Mouse (Mus musculus) myocyte (in vitro differentiated cells): ENCODE measurements around the gene Gm29776. TPM values are rescaled to one million over a fixed set of nuclear protein-coding genes. Genes with fewer than 3 reads are reported as not detected.

ENCODE experiments used
- H3K27me3 ChIP-seq: one replicate; pipeline ENCODE4 v1.6.1; 2011; ENCODE audit not compliant: control insufficient read depth, insufficient read depth, insufficient read length
- H3K36me3 ChIP-seq: one replicate; pipeline ENCODE4 v1.6.1; 2011; ENCODE audit not compliant: control insufficient read depth, insufficient read depth
- H3K4me2 ChIP-seq: one replicate; pipeline ENCODE4 v1.6.1; 2011; ENCODE audit warnings: low read depth, control low read depth
- H3K4me3 ChIP-seq: one replicate; pipeline ENCODE4 v1.5.1; 2011; ENCODE audit warnings: mild to moderate bottlenecking, control low read depth, moderate library complexity
- H3K79me2 ChIP-seq: one replicate; pipeline ENCODE4 v1.6.1; 2011; ENCODE audit not compliant: control insufficient read depth, insufficient read depth
- H3ac ChIP-seq: one replicate; pipeline ENCODE4 v1.6.1; 2011; ENCODE audit not compliant: control insufficient read depth, insufficient read length
- CEBPB ChIP-seq: IDR thresholded peaks from 2 replicates; pipeline ENCODE4 v1.6.1; 2011; ENCODE audit warnings: mild to moderate bottlenecking, moderate library complexity; ENCODE audit not compliant: poor library complexity, insufficient read depth, severe bottlenecking
- E2F4 ChIP-seq: IDR thresholded peaks from one replicate; pipeline ENCODE4 v1.6.1; 2011; ENCODE audit warnings: mild to moderate bottlenecking, control low read depth, moderate library complexity; ENCODE audit not compliant: insufficient read depth
- MAX ChIP-seq: IDR thresholded peaks from one replicate; pipeline ENCODE4 v1.6.1; 2011; ENCODE audit warnings: low read depth, mild to moderate bottlenecking, control low read depth
- MYOD1 ChIP-seq, 3 experiments: IDR thresholded peaks; one replicate each; pipeline ENCODE4 v1.6.1; 2011; ENCODE audit warnings: control low read depth in 2 of 3, low read depth in 2 of 3, mild to moderate bottlenecking in 2 of 3, moderate library complexity in 1 of 3; ENCODE audit not compliant: insufficient read length in 2 of 3, control insufficient read depth in 1 of 3
- MYOG ChIP-seq, 3 experiments: IDR thresholded peaks; one replicate each; pipeline ENCODE4 v1.6.1; 2011; ENCODE audit warnings: control low read depth in 2 of 3, low read depth in 2 of 3, mild to moderate bottlenecking in 2 of 3; ENCODE audit not compliant: insufficient read length in 2 of 3, control insufficient read depth in 1 of 3, insufficient read depth in 1 of 3
- POLR2A ChIP-seq: IDR thresholded peaks from one replicate; pipeline ENCODE4 v1.6.1; 2011; ENCODE audit warnings: low read depth, mild to moderate bottlenecking, control low read depth, moderate library complexity; ENCODE audit not compliant: insufficient read length
- POLR2AphosphoS2 ChIP-seq: IDR thresholded peaks from one replicate; pipeline ENCODE4 v1.6.1; 2011; ENCODE audit warnings: low read depth, control low read depth; ENCODE audit not compliant: insufficient read length
- REST ChIP-seq: IDR thresholded peaks from one replicate; pipeline ENCODE4 v1.6.1; 2011; ENCODE audit warnings: mild to moderate bottlenecking, control low read depth, moderate library complexity; ENCODE audit not compliant: insufficient read depth, insufficient read length
- SRF ChIP-seq: IDR thresholded peaks from one replicate; pipeline ENCODE4 v1.6.1; 2011; ENCODE audit warnings: low read depth; ENCODE audit not compliant: control insufficient read depth, insufficient read length
- TCF12 ChIP-seq: IDR thresholded peaks from one replicate; pipeline ENCODE4 v1.6.1; 2011; ENCODE audit warnings: mild to moderate bottlenecking, control low read depth; ENCODE audit not compliant: poor library complexity, insufficient read depth, severe bottlenecking
- TCF3 ChIP-seq: IDR thresholded peaks from one replicate; pipeline ENCODE4 v1.6.1; 2011; ENCODE audit warnings: low read depth, control low read depth; ENCODE audit not compliant: insufficient read length
- USF1 ChIP-seq: IDR thresholded peaks from one replicate; pipeline ENCODE4 v1.6.1; 2011; ENCODE audit warnings: low read depth, mild to moderate bottlenecking, control low read depth, moderate library complexity
- polyA plus RNA-seq: library from polyadenylated mRNA; unstranded; fragments of >200 nt; fragmentation: generic; extraction: Trizol; gene quantifications from one replicate; pipeline ENCODE4 v1.2.1, GENCODE M21; 2012; ENCODE audit warnings: missing spikeins

The Gm29776 gene
- polyA plus RNA-seq, 1 experiment: 0.04 TPM

DNA sequence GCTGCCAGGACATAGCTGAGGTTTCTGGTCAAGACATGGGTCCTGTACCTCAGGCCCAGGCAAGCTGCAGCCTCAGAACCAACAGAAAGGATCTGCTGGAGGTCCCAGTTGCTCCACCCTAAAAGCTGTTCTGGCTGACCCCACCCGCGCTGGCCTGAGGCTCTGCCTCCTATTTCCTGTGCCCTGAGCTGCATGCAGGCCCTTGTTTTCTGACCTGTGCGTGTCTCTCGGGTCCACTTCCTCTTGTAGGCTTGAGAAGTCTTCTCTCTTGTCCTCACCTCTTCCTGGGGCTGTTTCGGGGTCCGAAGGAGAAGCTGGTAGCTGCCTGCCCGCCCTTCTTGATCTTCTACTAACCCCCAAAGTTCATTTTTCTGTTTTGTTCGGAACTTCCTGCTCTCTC lies 14.2 kb upstream of the Gm29776 start:
- no peak overlapping the region for H3ac ChIP-seq
- H3K4me3 ChIP-seq: no peak overlapping the region
- H3K79me2 ChIP-seq: no peaks in the 10 kb centered on the region
- TF ChIP-seq E2F4 (no peak), MYOD1 (IDR thresholded peaks at IDR 0.05; ENCODE audit: control insufficient read depth in 1 of 3, insufficient read length in 2 of 3, low read depth in 2 of 3) (no peak), MYOG (IDR thresholded peaks at IDR 0.05; ENCODE audit: control insufficient read depth in 1 of 3, insufficient read depth in 1 of 3, insufficient read length in 2 of 3, low read depth in 2 of 3) (no peak), POLR2A (no peak), CEBPB (no peak), REST (no peak), TCF3 (no peak), SRF (no peak), MAX (no peak), TCF12 (no peak), USF1 (no peak), POLR2AphosphoS2 (no peak)
- no peaks in the 10 kb centered on the region for H3K36me3 ChIP-seq
- no peak overlapping the region for H3K4me2 ChIP-seq
- peaks cover 43% of the 10 kb centered on the region for H3K27me3 ChIP-seq

DNA sequence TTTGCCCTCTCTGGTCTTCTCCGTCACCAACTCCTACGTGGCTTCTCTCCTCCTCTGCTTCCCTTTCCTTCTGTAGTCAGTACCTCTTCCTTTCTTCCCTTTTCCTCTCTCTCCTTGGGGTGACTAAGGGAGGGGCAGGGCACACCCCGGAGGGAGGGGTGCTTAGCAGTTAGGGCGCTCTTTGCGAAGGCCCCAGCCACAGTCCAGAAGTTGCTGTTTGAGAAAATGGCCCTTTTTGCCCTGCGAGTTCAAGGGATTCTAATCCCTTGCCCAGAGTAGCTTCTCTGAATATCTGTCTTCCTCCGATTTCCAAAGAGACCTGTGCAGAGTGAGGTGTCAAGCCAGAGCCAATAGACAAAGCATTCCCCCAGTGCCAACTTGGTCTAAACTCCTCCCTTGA lies 13.4 kb upstream of the Gm29776 start, which contains the start of gene Cebpe:
TSS of gene Cebpe (minus strand) at position 101 of the 400 bp plus-strand sequence.
- no peak within 1 kb of the TSS for H3K4me2 ChIP-seq
- H3K36me3 ChIP-seq: no peaks in the 10 kb centered on the region
- peaks cover 49% of the 10 kb centered on the region for H3K27me3 ChIP-seq
- TF ChIP-seq MYOG (IDR thresholded peaks at IDR 0.05; ENCODE audit: control insufficient read depth in 1 of 3, insufficient read depth in 1 of 3, insufficient read length in 2 of 3, low read depth in 2 of 3): no peak
- no peaks in the 10 kb centered on the region for H3K79me2 ChIP-seq
- H3K4me3 ChIP-seq: no peak within 1 kb of the TSS
- H3ac ChIP-seq: no peak within 1 kb of the TSS

DNA sequence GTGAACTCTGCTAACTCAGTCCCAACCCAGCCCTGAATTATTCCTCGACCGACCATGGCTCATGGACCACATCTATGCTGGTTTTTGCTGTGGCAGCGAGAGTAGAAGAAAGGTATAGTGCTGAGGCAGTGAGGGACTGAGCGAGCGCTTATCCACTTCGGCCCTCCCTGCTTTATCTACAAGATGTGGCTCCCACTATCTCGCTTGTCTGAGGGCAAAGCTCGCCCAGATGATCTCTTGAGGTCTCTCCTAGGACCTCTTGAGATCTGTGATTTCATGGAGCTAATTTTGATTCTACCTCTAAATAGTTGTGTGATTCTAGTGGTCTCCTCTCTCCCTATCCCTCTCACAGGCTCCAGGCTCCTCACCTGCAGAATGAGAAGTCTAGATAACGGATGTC lies 10.4 kb upstream of the Gm29776 start:
- TF ChIP-seq CEBPB (no peak), POLR2A (no peak), MYOD1 (IDR thresholded peaks at IDR 0.05; ENCODE audit: control insufficient read depth in 1 of 3, insufficient read length in 2 of 3, low read depth in 2 of 3) (no peak), SRF (no peak), E2F4 (no peak), REST (no peak), TCF12 (no peak), POLR2AphosphoS2 (no peak), MYOG (IDR thresholded peaks at IDR 0.05; ENCODE audit: control insufficient read depth in 1 of 3, insufficient read depth in 1 of 3, insufficient read length in 2 of 3, low read depth in 2 of 3) (no peak), MAX (no peak), USF1 (no peak), TCF3 (no peak)
- H3K36me3 ChIP-seq: no peaks in the 10 kb centered on the region
- H3K27me3 ChIP-seq: peaks cover 59% of the 10 kb centered on the region
- H3K79me2 ChIP-seq: no peaks in the 10 kb centered on the region
- H3K4me2 ChIP-seq: no peak overlapping the region
- H3ac ChIP-seq: no peak overlapping the region
- no peak overlapping the region for H3K4me3 ChIP-seq

DNA sequence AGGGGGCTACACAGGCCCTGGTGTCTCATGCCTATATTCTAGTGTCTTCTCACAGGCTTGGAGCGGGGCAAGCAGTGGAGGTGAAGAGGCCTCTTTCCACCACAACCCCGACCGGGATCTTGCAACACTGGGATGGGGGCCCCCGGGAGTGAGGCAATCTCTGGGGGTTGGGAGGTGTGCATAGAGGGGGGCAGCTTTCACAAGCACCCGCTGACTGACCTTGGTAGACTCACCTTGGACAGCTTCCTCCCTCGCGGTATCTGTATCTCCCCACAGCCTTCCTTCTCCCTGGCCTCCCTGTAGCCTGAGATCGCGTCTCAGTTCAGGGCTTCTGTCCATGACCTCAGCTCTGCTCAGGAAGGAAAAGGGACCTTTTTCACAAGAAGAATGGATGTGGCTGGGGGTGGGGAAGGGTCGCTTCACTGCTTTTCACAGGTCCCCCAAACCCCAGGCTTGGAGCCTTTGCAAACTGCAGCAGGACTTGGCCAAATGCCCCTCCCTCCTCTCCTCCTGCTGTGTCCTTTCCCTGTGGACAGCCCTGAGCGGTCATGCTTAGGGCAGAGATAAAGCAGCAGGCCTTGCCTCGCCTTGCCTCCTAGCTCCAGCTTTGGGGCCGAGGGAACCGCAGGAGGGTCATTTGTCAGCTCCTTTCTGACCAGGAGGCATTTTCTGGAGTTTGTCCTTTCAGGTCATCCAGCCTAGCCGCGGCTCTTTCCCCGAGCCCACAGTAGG lies 8.1 kb upstream of the Gm29776 start:
- Histone ChIP-seq H3K27me3 (peaks cover 66% of the 10 kb centered on the region), H3K79me2 (no peaks in the 10 kb centered on the region), H3ac (no peak overlapping the region), H3K4me2 (no peak overlapping the region), H3K4me3 (no peak overlapping the region), H3K36me3 (no peaks in the 10 kb centered on the region)
- TF ChIP-seq TCF3 (no peak), POLR2AphosphoS2 (no peak), MAX (no peak), SRF (no peak), MYOG (IDR thresholded peaks at IDR 0.05; ENCODE audit: control insufficient read depth in 1 of 3, insufficient read depth in 1 of 3, insufficient read length in 2 of 3, low read depth in 2 of 3) (no peak), USF1 (no peak), MYOD1 (IDR thresholded peaks at IDR 0.05; ENCODE audit: control insufficient read depth in 1 of 3, insufficient read length in 2 of 3, low read depth in 2 of 3) (no peak), CEBPB (no peak), POLR2A (no peak), TCF12 (no peak), E2F4 (no peak), REST (no peak)

DNA sequence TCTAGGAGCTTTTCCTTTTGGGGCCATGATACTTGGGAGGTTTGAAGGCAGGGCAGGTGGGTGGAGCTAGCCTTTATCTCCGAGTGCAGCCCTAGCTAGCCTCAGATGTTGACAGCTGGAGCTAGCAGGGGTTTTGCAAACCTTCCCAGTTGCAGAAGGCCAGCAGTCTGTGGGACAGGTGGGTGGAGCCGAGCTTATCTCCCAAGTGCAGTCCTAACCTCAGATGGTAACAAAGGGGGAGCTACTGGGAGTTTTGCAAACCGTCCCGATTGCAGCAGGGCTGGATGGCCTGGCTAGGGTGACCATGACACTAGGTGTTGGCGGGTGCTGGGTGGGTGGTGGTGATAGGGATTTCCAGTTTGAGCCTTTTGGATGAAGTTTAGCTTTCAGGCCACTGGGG lies 7.2 kb upstream of the Gm29776 start:
- H3K79me2 ChIP-seq: no peaks in the 10 kb centered on the region
- no peak overlapping the region for H3ac ChIP-seq
- no peak overlapping the region for H3K4me2 ChIP-seq
- H3K36me3 ChIP-seq: no peaks in the 10 kb centered on the region
- H3K4me3 ChIP-seq: no peak overlapping the region
- TF ChIP-seq SRF (no peak), POLR2AphosphoS2 (no peak), TCF12 (no peak), USF1 (no peak), POLR2A (no peak), E2F4 (no peak), REST (no peak), MYOD1 (IDR thresholded peaks at IDR 0.05; ENCODE audit: control insufficient read depth in 1 of 3, insufficient read length in 2 of 3, low read depth in 2 of 3) (no peak), MAX (no peak), TCF3 (no peak), MYOG (IDR thresholded peaks at IDR 0.05; ENCODE audit: control insufficient read depth in 1 of 3, insufficient read depth in 1 of 3, insufficient read length in 2 of 3, low read depth in 2 of 3) (no peak), CEBPB (no peak)
- peaks cover 57% of the 10 kb centered on the region for H3K27me3 ChIP-seq
